Mouse (Mus musculus): Measurements from ENCODE around the gene Luc7l3. TPM values are rescaled to one million over a fixed set of nuclear protein-coding genes. Genes with fewer than 3 reads are reported as not detected.

Gene Luc7l3
- polyA plus RNA-seq, 1 experiment from 2014 or later: 77.9 TPM

Other genes starting within 250 kb of the Luc7l3 start
- 27.3 and 29.7 TPM in 2 replicates for gene Tob1, start 110.5 kb downstream of the Luc7l3 start, polyA plus RNA-seq (2014; fragmentation: Nextera tagmentation; extraction: Ambion mirVana)
- gene Wfikkn2, start 76.0 kb downstream of the Luc7l3 start, polyA plus RNA-seq (2014; fragmentation: Nextera tagmentation; extraction: Ambion mirVana): 1.1 and 1.8 TPM in 2 replicates
- gene Gm21885, start 40.1 kb downstream of the Luc7l3 start, polyA plus RNA-seq (2014; fragmentation: Nextera tagmentation; extraction: Ambion mirVana): not detected in 2 replicates
- gene Ankrd40, start 6.0 kb upstream of the Luc7l3 start, polyA plus RNA-seq (2014; fragmentation: Nextera tagmentation; extraction: Ambion mirVana): 34.3 and 34.9 TPM in 2 replicates
- 0.34 and 0.96 TPM in 2 replicates for gene Abcc3, start 71.0 kb upstream of the Luc7l3 start, polyA plus RNA-seq (2014; fragmentation: Nextera tagmentation; extraction: Ambion mirVana)
- gene Cacna1g, start 152.2 kb upstream of the Luc7l3 start, polyA plus RNA-seq (2014; fragmentation: Nextera tagmentation; extraction: Ambion mirVana): 2.7 and 4.3 TPM in 2 replicates
- gene Spata20, start 164.2 kb upstream of the Luc7l3 start, polyA plus RNA-seq (2014; fragmentation: Nextera tagmentation; extraction: Ambion mirVana): 0.15 TPM in 1 of 2 replicates, not detected in the other
- gene Epn3, start 178.0 kb upstream of the Luc7l3 start, polyA plus RNA-seq (2014; fragmentation: Nextera tagmentation; extraction: Ambion mirVana): 8.2 and 9.1 TPM in 2 replicates
- 9.1 and 9.9 TPM in 2 replicates for gene Mycbpap, start 199.8 kb upstream of the Luc7l3 start, polyA plus RNA-seq (2014; fragmentation: Nextera tagmentation; extraction: Ambion mirVana)
- 2.6 and 4.6 TPM in 2 replicates for gene Rsad1, start 227.3 kb upstream of the Luc7l3 start, polyA plus RNA-seq (2014; fragmentation: Nextera tagmentation; extraction: Ambion mirVana)
- gene Chad, start 243.1 kb upstream of the Luc7l3 start, polyA plus RNA-seq (2014; fragmentation: Nextera tagmentation; extraction: Ambion mirVana): 0.21 TPM in 1 of 2 replicates, not detected in the other

Measured in heart, embryonic 11.5 days (tissue).